Mouse (Mus musculus) spleen, adult 2 months (tissue): ENCODE data around the gene Epp13. TPM values are rescaled to one million over a fixed set of nuclear protein-coding genes. Genes with fewer than 3 reads are reported as not detected.

ENCODE experiments used
- DNase-seq, 2 experiments: peaks; one replicate each; pipeline versions ENCODE4 v3.0.0 to v3.0.0-alpha.2; 2012 to 2021; ENCODE audit warnings: low spot score in 2 of 2, low read depth in 1 of 2
- H3K27ac ChIP-seq: fragments of 200-500 bp; 2 replicates; pipeline ENCODE4 v1.5.1; 2012; ENCODE audit warnings: low read length, inconsistent platforms; ENCODE audit not compliant: insufficient read depth
- H3K27me3 ChIP-seq: fragments of 200-500 bp; 2 replicates; pipeline ENCODE4 v1.6.1; 2012; ENCODE audit warnings: mild to moderate bottlenecking, moderate library complexity, low read length, inconsistent platforms; ENCODE audit not compliant: control insufficient read depth, insufficient read depth
- H3K36me3 ChIP-seq: fragments of 200-500 bp; 2 replicates; pipeline ENCODE4 v1.6.1; 2012; ENCODE audit warnings: mild to moderate bottlenecking, low read length, inconsistent platforms; ENCODE audit not compliant: control insufficient read depth, insufficient read depth
- H3K4me1 ChIP-seq: fragments of 200-500 bp; 2 replicates; pipeline ENCODE4 v1.6.1; 2011; ENCODE audit warnings: inconsistent platforms; ENCODE audit not compliant: control insufficient read depth, insufficient read depth, insufficient read length
- H3K4me3 ChIP-seq: fragments of 200-500 bp; 2 replicates; pipeline ENCODE4 v1.5.1; 2011; ENCODE audit warnings: mild to moderate bottlenecking, inconsistent platforms; ENCODE audit not compliant: insufficient read depth, insufficient read length; ENCODE audit errors: extremely low read depth
- CTCF ChIP-seq: fragments of 200-500 bp; IDR thresholded peaks from 2 replicates; pipeline ENCODE4 v1.5.1; 2011; ENCODE audit warnings: mild to moderate bottlenecking, inconsistent platforms; ENCODE audit not compliant: insufficient read depth, insufficient read length, insufficient replicate concordance; ENCODE audit errors: extremely low read depth
- POLR2A ChIP-seq: fragments of 200-500 bp; IDR thresholded peaks from 2 replicates; pipeline ENCODE4 v1.6.1; 2011; ENCODE audit warnings: low read depth, low read length, inconsistent platforms
- WGBS: fragments of 180-500 bp; shearing (Covaris S2); methylation state at CpG from one replicate; pipeline ENCODE4 v1.1.7; 2018; 5-methylcytosine and 5-hydroxymethylcytosine counted together
- polyA plus RNA-seq: library from polyadenylated mRNA; depleted of rRNA; stranded (reverse); fragments of >200 nt; gene quantifications from 2 replicates; pipeline ENCODE4 v1.2.3, GENCODE M21; 2012; rRNA removed

Epp13 gene
- polyA plus RNA-seq, 1 experiment: not detected

GRCm38 (mm10) chr7:6331233-6331956, 78.9 kb downstream of the Epp13 start, which contains the start of gene Zfp583:
Gene Zfp583 (minus strand): TSS chr7:6331285.
- peak within 1 kb of the TSS; percentile 34; the same call in 1 of the 2 replicates for H3K27ac ChIP-seq
- DNase-seq: peak; percentile 46 to 79

More at GRCm38 (mm10) chr7:6331233-6331956, 78.9 kb downstream of the Epp13 start, which contains the start of gene Zfp583:
- TF ChIP-seq CTCF (no peak), POLR2A (no peak)
- H3K27me3 ChIP-seq: no peaks in the 10 kb centered on the region
- peak within 1 kb of the TSS; percentile 72 for H3K4me3 ChIP-seq
- 7% methylated on average over 31 of the region's 31 CpGs for WGBS
- no peaks in the 10 kb centered on the region; the same call in 1 of the 2 replicates for H3K4me1 ChIP-seq
- no peaks in the 10 kb centered on the region for H3K36me3 ChIP-seq

Other genes with a start within 250 kb of the Epp13 start
- not detected in 2 replicates for gene Vmn1r65, start 241.7 kb upstream of the Epp13 start, polyA plus RNA-seq
- gene Nlrp4c, start 207.5 kb upstream of the Epp13 start, polyA plus RNA-seq: not detected in 2 replicates
- 34.5 and 43.2 TPM in 2 replicates for gene Zfp787, start 96.7 kb upstream of the Epp13 start, polyA plus RNA-seq
- 20.2 and 29.7 TPM in 2 replicates for gene Zfp444, start 80.5 kb upstream of the Epp13 start, polyA plus RNA-seq
- gene Galp, start 55.6 kb upstream of the Epp13 start, polyA plus RNA-seq: not detected in 2 replicates
- not detected in 2 replicates for gene Zscan5b, start 30.4 kb upstream of the Epp13 start, polyA plus RNA-seq
- 0.35 and 0.44 TPM in 2 replicates for gene Zfp667, start 33.9 kb downstream of the Epp13 start, polyA plus RNA-seq
- 0.56 and 0.77 TPM in 2 replicates for gene Zfp583, start 78.6 kb downstream of the Epp13 start, polyA plus RNA-seq
- gene Gm3854, start 91.0 kb downstream of the Epp13 start, polyA plus RNA-seq: 0.02 and 0.08 TPM in 2 replicates
- gene Zfp78, start 110.6 kb downstream of the Epp13 start, polyA plus RNA-seq: 0.13 and 0.29 TPM in 2 replicates
- 1.3 and 1.4 TPM in 2 replicates for gene Zfp28, start 130.6 kb downstream of the Epp13 start, polyA plus RNA-seq
- gene Smim17, start 146.0 kb downstream of the Epp13 start, polyA plus RNA-seq: not detected in 2 replicates
- gene Gm20715, start 157.6 kb downstream of the Epp13 start, polyA plus RNA-seq: not detected in 2 replicates
- gene Olfr1344, start 186.0 kb downstream of the Epp13 start, polyA plus RNA-seq: not detected in 2 replicates
- not detected in 2 replicates for gene Olfr1336, start 203.5 kb downstream of the Epp13 start, polyA plus RNA-seq
- gene Olfr1346, start 214.4 kb downstream of the Epp13 start, polyA plus RNA-seq: not detected in 2 replicates
- not detected in 2 replicates for gene Olfr5, start 234.2 kb downstream of the Epp13 start, polyA plus RNA-seq
- gene Olfr1347, start 247.0 kb downstream of the Epp13 start, polyA plus RNA-seq: not detected in 2 replicates